Mouse (Mus musculus): ENCODE measurements around the gene Camk1. TPM values are rescaled to one million over a fixed set of nuclear protein-coding genes. Genes with fewer than 3 reads are reported as not detected.

The Camk1 gene
- total and polyA plus RNA-seq, 3 experiments, result 0.20 to 5.3 (median 1.4) TPM

DNA sequence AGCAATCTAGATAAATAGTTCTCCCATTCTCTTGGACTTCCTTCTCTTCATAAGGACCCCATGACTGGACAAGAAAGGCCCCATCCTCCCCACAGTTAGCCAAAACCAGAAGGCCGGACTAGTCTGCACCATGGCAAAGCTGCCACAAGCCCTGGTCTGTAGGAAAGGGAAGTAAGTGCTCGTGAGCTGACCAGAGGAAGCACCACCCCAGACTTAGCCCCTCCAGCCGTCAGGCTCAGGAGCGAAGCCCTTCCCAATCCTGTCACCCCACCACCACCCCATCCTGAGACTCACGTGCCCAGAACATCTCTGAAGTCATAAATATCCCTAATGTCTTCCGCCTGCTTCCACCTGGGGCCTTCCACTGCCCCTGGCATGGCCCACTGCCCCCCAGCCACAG lies 2.2 kb downstream of the Camk1 start:
- Histone ChIP-seq H3K4me2 (ENCODE audit: insufficient read depth, low read depth, poor library complexity, severe bottlenecking) (no peak overlapping the region), H3K36me3 (replicated peaks in 1 of 2; ENCODE audit: control insufficient read depth in 1 of 2, insufficient read depth in 1 of 2, low read length in 1 of 2) (peaks cover 0 to 6% of the 10 kb centered on the region in 2 experiments), H3K4me3 (replicated peaks in 1 of 3; ENCODE audit: low read depth in 2 of 3, low read length in 2 of 3, poor library complexity in 1 of 3) (no peak overlapping the region), H3K9me3 (replicated peaks; ENCODE audit: low read length) (no peaks in the 10 kb centered on the region), H3K27ac (ENCODE audit: insufficient read depth, low read depth) (no peak overlapping the region), H3K4me1 (ENCODE audit: control insufficient read depth in 1 of 2, insufficient read depth in 2 of 2) (peaks cover 0 to 5% of the 10 kb centered on the region in 2 experiments; a peak in 1 of 4 replicates), H3K79me2 (replicated peaks; ENCODE audit: control insufficient read depth, extremely low read depth, insufficient read depth, poor library complexity, severe bottlenecking) (no peaks in the 10 kb centered on the region), H3K9ac (ENCODE audit: insufficient read depth, low read depth) (no peak overlapping the region), H3K27me3 (replicated peaks) (peaks cover 4% of the 10 kb centered on the region)
- DNase-seq (ENCODE audit: extremely low read depth), result no peak
- in situ Hi-C loops (cut with MboI; ENCODE audit: low pct_ligation_motif_present, low pct_unique_long_range_greater_than_20kb, low sequenced_read_pairs) (no loop called here), dilution Hi-C loops (cut with MboI; ENCODE audit: extremely low pct_ligation_motif_present, extremely low pct_unique_long_range_greater_than_20kb, low sequenced_read_pairs) (no loop called here)
- no peak for TF ChIP-seq CHD1 (IDR thresholded peaks at IDR 0.05; ENCODE audit: low read depth, low read length)
- TF ChIP-seq NELFE (IDR thresholded peaks at IDR 0.05; ENCODE audit: low read depth, low read length), result no peak
- TF ChIP-seq POLR2AphosphoS2 (IDR thresholded peaks at IDR 0.05; ENCODE audit: low read depth, low read length), result no peak

DNA sequence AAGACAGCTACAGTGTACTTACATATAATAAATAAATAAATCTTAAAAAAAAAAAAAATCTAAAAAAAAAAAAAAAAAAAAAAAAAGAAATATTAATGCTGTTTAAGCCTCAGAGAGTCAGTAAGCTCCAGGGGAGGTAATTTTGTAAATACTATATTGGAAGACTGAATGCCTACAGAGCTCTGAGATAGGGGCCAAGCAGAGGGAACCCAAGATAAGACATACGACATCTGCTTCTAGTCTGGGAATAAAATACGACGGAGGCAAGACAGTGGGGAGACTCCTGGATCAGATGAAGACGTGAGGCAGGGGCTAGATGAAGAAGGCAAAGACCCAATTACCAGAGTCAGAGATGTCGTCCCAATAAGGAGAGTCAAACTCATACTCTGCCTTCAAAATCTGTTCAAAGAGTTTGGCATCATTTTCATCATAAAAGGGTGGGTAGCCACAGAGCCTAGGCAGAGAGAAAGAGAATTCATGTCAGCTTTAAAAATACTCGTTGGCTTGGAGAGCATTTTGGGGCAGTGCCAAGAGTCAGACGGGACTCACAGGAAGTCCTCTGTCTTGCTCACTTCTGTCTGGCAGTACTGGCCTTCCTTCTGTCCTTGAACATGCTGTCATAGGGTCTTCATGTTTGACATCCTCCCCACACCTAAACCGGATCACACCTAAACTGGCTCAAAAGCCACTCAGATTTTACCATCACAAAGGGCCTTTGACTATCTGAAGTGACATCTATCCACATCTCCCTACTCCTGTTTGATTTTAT lies 6.7 kb downstream of the Camk1 start:
- Histone ChIP-seq H3K9me3 (replicated peaks; ENCODE audit: low read length) (no peaks in the 10 kb centered on the region), H3K4me3 (replicated peaks in 1 of 3; ENCODE audit: low read depth in 2 of 3, low read length in 2 of 3, poor library complexity in 1 of 3) (no peak overlapping the region), H3K4me1 (ENCODE audit: control insufficient read depth in 1 of 2, insufficient read depth in 2 of 2) (no peaks in the 10 kb centered on the region), H3K36me3 (replicated peaks in 1 of 2; ENCODE audit: control insufficient read depth in 1 of 2, insufficient read depth in 1 of 2, low read length in 1 of 2) (peaks cover 32 to 45% of the 10 kb centered on the region in 2 experiments), H3K27me3 (replicated peaks) (no peaks in the 10 kb centered on the region), H3K4me2 (ENCODE audit: insufficient read depth, low read depth, poor library complexity, severe bottlenecking) (no peak overlapping the region), H3K79me2 (replicated peaks; ENCODE audit: control insufficient read depth, extremely low read depth, insufficient read depth, poor library complexity, severe bottlenecking) (no peaks in the 10 kb centered on the region), H3K27ac (ENCODE audit: insufficient read depth, low read depth) (no peak overlapping the region), H3K9ac (ENCODE audit: insufficient read depth, low read depth) (no peak overlapping the region)
- in situ Hi-C loops (cut with MboI; ENCODE audit: low pct_ligation_motif_present, low pct_unique_long_range_greater_than_20kb, low sequenced_read_pairs) (no loop called here), dilution Hi-C loops (cut with MboI; ENCODE audit: extremely low pct_ligation_motif_present, extremely low pct_unique_long_range_greater_than_20kb, low sequenced_read_pairs) (no loop called here)
- no peak for TF ChIP-seq CHD2 (IDR thresholded peaks at IDR 0.05; ENCODE audit: low read length)
- no peak for DNase-seq (ENCODE audit: extremely low read depth)

GRCm38 (mm10) chr6:113334216-113334615 lies 9.6 kb downstream of the Camk1 start:
- no peaks in the 10 kb centered on the region for H3K27me3 ChIP-seq (replicated peaks)
- TF ChIP-seq JUND (conservative IDR thresholded peaks at IDR 0.05; ENCODE audit: low read depth, low read length) (no peak), EP300 (IDR thresholded peaks at IDR 0.05; ENCODE audit: low read length) (no peak), KAT2A (IDR thresholded peaks at IDR 0.05; ENCODE audit: insufficient replicate concordance, low read length) (no peak), UBTF (IDR thresholded peaks at IDR 0.05; ENCODE audit: low read depth, low read length) (no peak), BHLHE40 (IDR thresholded peaks at IDR 0.05; ENCODE audit: low read depth, low read length) (no peak), E2F4 (IDR thresholded peaks at IDR 0.05; ENCODE audit: insufficient replicate concordance, low read depth, low read length) (no peak), CHD1 (IDR thresholded peaks at IDR 0.05; ENCODE audit: low read depth, low read length) (no peak), CTCF (conservative IDR thresholded peaks at IDR 0.05 in 1 of 2, IDR thresholded peaks at IDR 0.05 in 1 of 2; ENCODE audit: low read depth in 2 of 2, low read length in 2 of 2) (no peak), RCOR1 (conservative IDR thresholded peaks at IDR 0.05; ENCODE audit: low read depth, low read length) (no peak), USF2 (conservative IDR thresholded peaks at IDR 0.05; ENCODE audit: low read depth, low read length) (no peak), SIN3A (IDR thresholded peaks at IDR 0.05; ENCODE audit: low read length) (no peak), TBP (conservative IDR thresholded peaks at IDR 0.05; ENCODE audit: low read depth, low read length) (no peak), MEF2A (IDR thresholded peaks at IDR 0.05; ENCODE audit: borderline replicate concordance, low read depth, low read length) (no peak)
- no peak overlapping the region for H3K4me3 ChIP-seq (replicated peaks in 1 of 3; ENCODE audit: low read depth in 2 of 3, low read length in 2 of 3, poor library complexity in 1 of 3)
- H3K9me3 ChIP-seq (replicated peaks; ENCODE audit: low read length), result no peaks in the 10 kb centered on the region
- H3K79me2 ChIP-seq (replicated peaks; ENCODE audit: control insufficient read depth, extremely low read depth, insufficient read depth, poor library complexity, severe bottlenecking), result no peaks in the 10 kb centered on the region
- peaks cover 47 to 62% of the 10 kb centered on the region in 2 experiments for H3K36me3 ChIP-seq (replicated peaks in 1 of 2; ENCODE audit: control insufficient read depth in 1 of 2, insufficient read depth in 1 of 2, low read length in 1 of 2)
- dilution Hi-C loops (cut with MboI; ENCODE audit: extremely low pct_ligation_motif_present, extremely low pct_unique_long_range_greater_than_20kb, low sequenced_read_pairs), result no loop called here
- in situ Hi-C loops (cut with MboI; ENCODE audit: low pct_ligation_motif_present, low pct_unique_long_range_greater_than_20kb, low sequenced_read_pairs), result no loop called here
- peaks cover 5 to 21% of the 10 kb centered on the region in 2 experiments; a peak in 3 of 4 replicates for H3K4me1 ChIP-seq (ENCODE audit: control insufficient read depth in 1 of 2, insufficient read depth in 2 of 2)
- H3K27ac ChIP-seq (ENCODE audit: insufficient read depth, low read depth), result no peak overlapping the region
- no peak overlapping the region for H3K4me2 ChIP-seq (ENCODE audit: insufficient read depth, low read depth, poor library complexity, severe bottlenecking)
- H3K9ac ChIP-seq (ENCODE audit: insufficient read depth, low read depth), result no peak overlapping the region
- no peak for DNase-seq (ENCODE audit: extremely low read depth)
